Mouse (Mus musculus) heart, embryonic 15.5 days (tissue): Measurements from ENCODE around the gene Blcap. TPM values are rescaled to one million over a fixed set of nuclear protein-coding genes. Genes with fewer than 3 reads are reported as not detected.

Source experiments
- ATAC-seq: fragments of 200-750 bp; cut with Nextera tagmentation; replicated peaks from 2 replicates; pipeline ENCODE4 v1.8.0; 2017; ENCODE audit warnings: low read depth, moderate TSS enrichment; ENCODE audit not compliant: insufficient number of reproducible peaks, insufficient read depth, low FRiP score
- H3K27ac ChIP-seq: fragments of 300-500 bp; sonication (generic); 2 replicates; pipeline ENCODE4 v1.5.1; 2015; ENCODE audit warnings: mild to moderate bottlenecking, inconsistent platforms
- H3K27me3 ChIP-seq: fragments of 300-500 bp; sonication (generic); 2 replicates; pipeline ENCODE4 v1.6.1; 2015; ENCODE audit warnings: inconsistent platforms
- H3K36me3 ChIP-seq: fragments of 300-500 bp; sonication (generic); 2 replicates; pipeline ENCODE4 v1.6.1; 2015; ENCODE audit warnings: mild to moderate bottlenecking, inconsistent platforms
- H3K4me1 ChIP-seq: fragments of 300-500 bp; sonication (generic); replicated peaks from 2 replicates; pipeline ENCODE4 v1.6.1; 2015; ENCODE audit warnings: inconsistent platforms
- H3K4me2 ChIP-seq: fragments of 300-500 bp; sonication (generic); 2 replicates; pipeline ENCODE4 v1.6.1; 2015; ENCODE audit warnings: inconsistent platforms, mild to moderate bottlenecking, moderate library complexity
- H3K4me3 ChIP-seq: fragments of 300-500 bp; sonication (generic); 2 replicates; pipeline ENCODE4 v1.5.1; 2015; ENCODE audit warnings: mild to moderate bottlenecking, inconsistent platforms
- H3K9ac ChIP-seq: fragments of 300-500 bp; sonication (generic); 2 replicates; pipeline ENCODE4 v1.6.1; 2015; ENCODE audit warnings: mild to moderate bottlenecking, inconsistent platforms
- H3K9me3 ChIP-seq: fragments of 300-500 bp; sonication (generic); replicated peaks from 2 replicates; pipeline ENCODE4 v1.6.1; 2016; ENCODE audit warnings: inconsistent platforms
- WGBS: fragments of 180-500 bp; shearing (Covaris S2); methylation state at CpG from one replicate; pipeline ENCODE4 v1.1.7; 2015; ENCODE audit warnings: mixed read lengths; 5-methylcytosine and 5-hydroxymethylcytosine counted together
- polyA plus RNA-seq: library from polyadenylated mRNA; unstranded; fragments of >200 nt; fragmentation: Nextera tagmentation; extraction: Ambion mirVana; gene quantifications from 2 replicates; pipeline ENCODE4 v1.2.1, GENCODE M21; 2015

Gene Blcap
- polyA plus RNA-seq, 1 experiment from 2014 or later = 32.5 TPM

GRCm38 (mm10) chr2:157540073-157540952 is 30.8 kb downstream of the Blcap start:
- ATAC-seq = no peak
- H3K9ac ChIP-seq = no peak overlapping the region
- H3K27ac ChIP-seq = no peak overlapping the region
- H3K4me2 ChIP-seq = no peak overlapping the region
- H3K4me3 ChIP-seq = no peak overlapping the region
- H3K36me3 ChIP-seq = peaks cover 8% of the 10 kb centered on the region; the same call in 1 of the 2 replicates
- peaks cover 12% of the 10 kb centered on the region for H3K4me1 ChIP-seq
- 0 out of 2 replicates have a peak, but pooled peaks cover 4% of the 10 kb centered on the region for H3K27me3 ChIP-seq
- 67% methylated on average over 24 of the region's 24 CpGs for WGBS
- no peaks in the 10 kb centered on the region for H3K9me3 ChIP-seq

GRCm38 (mm10) chr2:157537118-157537517 is 34.0 kb downstream of the Blcap start:
- Histone ChIP-seq H3K27ac (no peak overlapping the region), H3K27me3 (peaks cover 8% of the 10 kb centered on the region; the same call in 1 of the 2 replicates), H3K4me3 (no peak overlapping the region), H3K9ac (no peak overlapping the region), H3K4me2 (no peak overlapping the region), H3K4me1 (peaks cover 12% of the 10 kb centered on the region), H3K36me3 (no peaks in the 10 kb centered on the region), H3K9me3 (no peaks in the 10 kb centered on the region)
- 48% methylated on average over 7 of the region's 7 CpGs for WGBS
- ATAC-seq = no peak

- H3K4me1 ChIP-seq = peaks cover 12% of the 10 kb centered on the region
- peaks cover 8% of the 10 kb centered on the region; the same call in 1 of the 2 replicates for H3K27me3 ChIP-seq
- no peaks in the 10 kb centered on the region for H3K36me3 ChIP-seq
- ATAC-seq = no peak
- H3K27ac ChIP-seq = no peak overlapping the region
- no peaks in the 10 kb centered on the region for H3K9me3 ChIP-seq
- no peak overlapping the region for H3K4me3 ChIP-seq
- H3K9ac ChIP-seq = no peak overlapping the region
- WGBS = 45% methylated on average over 7 of the region's 7 CpGs
- H3K4me2 ChIP-seq = no peak overlapping the region
These were observed 34.5 kb downstream of the Blcap start for GRCm38 (mm10) chr2:157536476-157537081.

GRCm38 (mm10) chr2:157534163-157534562 is 36.9 kb downstream of the Blcap start:
- 71% methylated on average over 4 of the region's 4 CpGs for WGBS

GRCm38 (mm10) chr2:157531681-157532426 is 39.2 kb downstream of the Blcap start:
- Histone ChIP-seq H3K9ac (no peak overlapping the region), H3K36me3 (no peaks in the 10 kb centered on the region), H3K4me1 (peaks cover 4% of the 10 kb centered on the region), H3K9me3 (no peaks in the 10 kb centered on the region), H3K27ac (no peak overlapping the region), H3K27me3 (peaks cover 4% of the 10 kb centered on the region; the same call in 1 of the 2 replicates), H3K4me2 (no peak overlapping the region), H3K4me3 (no peak overlapping the region)
- WGBS = 50% methylated on average over 8 of the region's 8 CpGs
- ATAC-seq = no peak

More at GRCm38 (mm10) chr2:157534163-157534562, 36.9 kb downstream of the Blcap start:
- H3K9me3 ChIP-seq = no peaks in the 10 kb centered on the region
- H3K9ac ChIP-seq = no peak overlapping the region
- no peak for ATAC-seq
- no peak overlapping the region for H3K27ac ChIP-seq
- no peak overlapping the region for H3K4me2 ChIP-seq
- no peaks in the 10 kb centered on the region for H3K36me3 ChIP-seq
- peaks cover 6% of the 10 kb centered on the region for H3K4me1 ChIP-seq
- no peak overlapping the region for H3K4me3 ChIP-seq
- peaks cover 8% of the 10 kb centered on the region; the same call in 1 of the 2 replicates for H3K27me3 ChIP-seq

- Histone ChIP-seq H3K4me2 (no peak overlapping the region), H3K4me3 (no peak overlapping the region), H3K9me3 (no peaks in the 10 kb centered on the region), H3K27ac (no peak overlapping the region), H3K36me3 (no peaks in the 10 kb centered on the region), H3K27me3 (peaks cover 4% of the 10 kb centered on the region; the same call in 1 of the 2 replicates), H3K4me1 (no peaks in the 10 kb centered on the region), H3K9ac (no peak overlapping the region)
- ATAC-seq = no peak
- WGBS = 61% methylated on average over 13 of the region's 13 CpGs
These were observed 40.8 kb downstream of the Blcap start for GRCm38 (mm10) chr2:157530056-157530955.

GRCm38 (mm10) chr2:157522556-157522955 is 48.5 kb downstream of the Blcap start:
- no peak overlapping the region for H3K27ac ChIP-seq
- WGBS = 67% methylated on average over 3 of the region's 3 CpGs
- ATAC-seq = no peak

GRCm38 (mm10) chr2:157520496-157520895 is 50.6 kb downstream of the Blcap start:
- H3K4me3 ChIP-seq = no peak overlapping the region
- no peak overlapping the region for H3K9ac ChIP-seq
- no peaks in the 10 kb centered on the region for H3K36me3 ChIP-seq
- H3K4me2 ChIP-seq = no peak overlapping the region
- H3K27ac ChIP-seq = no peak overlapping the region
- 50% methylated on average over 5 of the region's 5 CpGs for whole genome bisulfite sequencing
- ATAC-seq = no peak
- no peaks in the 10 kb centered on the region for H3K9me3 ChIP-seq
- H3K27me3 ChIP-seq = peaks cover 11% of the 10 kb centered on the region; the same call in 1 of the 2 replicates
- no peaks in the 10 kb centered on the region for H3K4me1 ChIP-seq

More at GRCm38 (mm10) chr2:157522556-157522955, 48.5 kb downstream of the Blcap start:
- no peak overlapping the region for H3K4me3 ChIP-seq
- H3K9ac ChIP-seq = no peak overlapping the region
- no peaks in the 10 kb centered on the region for H3K36me3 ChIP-seq
- H3K27me3 ChIP-seq = peaks cover 11% of the 10 kb centered on the region; the same call in 1 of the 2 replicates
- H3K9me3 ChIP-seq = no peaks in the 10 kb centered on the region
- no peak overlapping the region for H3K4me2 ChIP-seq
- no peaks in the 10 kb centered on the region for H3K4me1 ChIP-seq

GRCm38 (mm10) chr2:157519452-157519851 is 51.6 kb downstream of the Blcap start:
- Histone ChIP-seq H3K4me2 (no peak overlapping the region), H3K27me3 (peaks cover 14% of the 10 kb centered on the region; the same call in 1 of the 2 replicates), H3K9me3 (no peaks in the 10 kb centered on the region), H3K27ac (no peak overlapping the region), H3K36me3 (no peaks in the 10 kb centered on the region), H3K4me3 (no peak overlapping the region), H3K4me1 (no peaks in the 10 kb centered on the region), H3K9ac (no peak overlapping the region)
- 56% methylated on average over 6 of the region's 6 CpGs for WGBS
- no peak for ATAC-seq

- ATAC-seq = no peak
- WGBS = 50% methylated on average over 7 of the region's 7 CpGs
- H3K4me3 ChIP-seq = no peak overlapping the region
- H3K27me3 ChIP-seq = peaks cover 14% of the 10 kb centered on the region
- no peaks in the 10 kb centered on the region for H3K36me3 ChIP-seq
- no peak overlapping the region for H3K27ac ChIP-seq
- H3K9ac ChIP-seq = no peak overlapping the region
- H3K4me1 ChIP-seq = no peaks in the 10 kb centered on the region
- H3K4me2 ChIP-seq = no peak overlapping the region
- H3K9me3 ChIP-seq = no peaks in the 10 kb centered on the region
These were observed 52.6 kb downstream of the Blcap start for GRCm38 (mm10) chr2:157518451-157518850.
